Mouse (Mus musculus) embryo, embryonic 10 days (tissue): ENCODE measurements around the gene Klhl29.
"Not testable (repeated sequence)": the region's sequence is repeated elsewhere in the genome, so short reads cannot be mapped to it uniquely, and the experiment has no call there.

Experiments used
- DNase-seq: peaks from one replicate; pipeline ENCODE4 v3.0.0-alpha.2; 2015; ENCODE audit warnings: low spot score

The Klhl29 gene

DNA sequence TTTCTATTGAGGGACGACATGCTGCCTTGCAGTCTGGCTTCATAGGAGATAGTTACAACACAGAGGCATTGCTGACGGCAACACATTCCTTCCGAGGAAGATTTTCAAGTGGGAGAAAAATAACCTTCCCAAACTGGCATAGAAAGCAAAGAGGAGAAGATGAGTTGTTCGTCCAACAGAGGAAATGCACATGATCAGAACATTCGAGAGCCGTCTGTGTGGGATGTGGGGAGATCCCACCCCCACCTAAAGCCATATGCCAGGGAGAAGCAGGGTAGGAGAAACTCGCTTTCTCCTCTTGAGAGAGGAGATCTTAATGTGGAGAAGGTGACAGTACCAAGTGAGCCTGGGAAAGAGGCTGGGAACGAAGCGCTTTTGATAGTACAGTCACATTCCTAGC is 22.1 kb downstream of the Klhl29 start:
- DNase-seq = no peak

DNA sequence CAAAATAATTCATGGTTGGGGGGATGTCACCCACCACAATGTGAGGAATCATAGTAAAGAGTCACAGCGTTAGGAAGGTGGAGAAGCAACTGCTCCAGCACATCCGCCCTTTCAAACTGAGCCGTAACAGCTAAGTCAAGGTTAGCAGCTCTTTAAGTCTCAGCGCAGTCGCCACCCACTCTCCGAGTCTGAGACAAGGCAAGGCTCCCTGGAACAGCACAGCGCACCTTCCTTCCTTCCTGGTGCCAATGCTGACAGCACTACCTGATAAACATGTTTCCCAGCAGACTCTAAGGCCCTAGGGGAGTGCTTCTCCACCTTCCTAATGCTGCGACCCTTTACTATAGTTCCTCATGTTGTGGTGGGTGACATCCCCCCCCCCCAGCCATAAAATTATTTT is 22.7 kb downstream of the Klhl29 start:
- no peak for DNase-seq

DNA sequence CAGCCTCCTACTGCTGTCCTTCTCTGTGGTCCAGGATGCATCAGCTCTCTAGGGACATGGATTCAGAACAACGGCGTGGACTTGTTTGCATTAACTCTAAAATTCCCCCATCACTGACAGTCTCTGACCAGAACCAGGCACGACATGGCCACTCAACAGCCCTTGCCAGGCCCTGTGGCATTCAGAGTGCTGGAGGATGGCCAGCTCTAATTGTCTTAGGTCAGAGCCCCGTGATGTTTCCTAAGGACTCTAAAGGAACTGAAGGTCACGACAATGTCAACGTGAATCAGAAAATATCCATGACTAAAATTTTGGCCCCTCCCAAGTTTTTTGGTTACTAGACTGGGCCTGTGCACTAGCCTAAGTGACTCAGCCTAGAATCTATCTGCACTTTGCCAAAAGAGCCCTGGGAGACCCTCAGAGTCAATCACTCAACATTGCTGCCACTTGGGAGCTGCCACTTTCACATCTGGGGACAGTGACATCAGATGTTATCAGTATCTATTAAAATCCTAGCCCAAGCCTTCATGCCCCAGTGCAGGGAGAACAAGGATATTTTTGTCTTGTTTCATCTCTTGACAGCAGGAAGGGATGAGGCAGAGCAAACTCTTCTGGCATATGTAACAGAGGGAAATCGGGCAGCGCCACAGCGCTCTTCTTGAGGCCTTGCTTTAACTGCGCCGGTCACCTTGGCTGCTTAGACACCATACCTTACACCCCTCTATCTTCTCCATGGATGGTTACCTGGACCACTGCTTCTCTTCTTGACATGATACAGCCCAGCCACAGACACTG is 24.8 kb downstream of the Klhl29 start:
- DNase-seq = no peak

DNA sequence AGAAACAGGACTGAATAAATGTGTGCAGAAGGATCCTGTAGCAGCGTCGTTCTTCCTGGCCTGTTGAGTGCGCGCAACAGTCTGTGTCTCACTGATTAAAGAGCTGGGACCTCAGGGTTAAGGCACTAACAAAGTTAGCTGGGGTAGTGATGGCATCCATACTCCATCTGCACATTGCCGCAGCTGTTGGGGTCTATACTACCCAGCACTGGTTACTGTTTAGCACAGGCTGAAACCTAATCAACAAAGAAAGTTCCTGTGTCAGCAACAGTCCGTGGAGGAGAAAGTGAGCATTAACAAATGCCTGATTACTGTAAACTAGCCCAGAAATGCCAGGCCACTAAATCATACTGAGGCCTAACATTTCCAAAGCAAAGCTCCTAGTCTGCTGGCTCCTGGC is 30.4 kb downstream of the Klhl29 start:
- DNase-seq = no peak

DNA sequence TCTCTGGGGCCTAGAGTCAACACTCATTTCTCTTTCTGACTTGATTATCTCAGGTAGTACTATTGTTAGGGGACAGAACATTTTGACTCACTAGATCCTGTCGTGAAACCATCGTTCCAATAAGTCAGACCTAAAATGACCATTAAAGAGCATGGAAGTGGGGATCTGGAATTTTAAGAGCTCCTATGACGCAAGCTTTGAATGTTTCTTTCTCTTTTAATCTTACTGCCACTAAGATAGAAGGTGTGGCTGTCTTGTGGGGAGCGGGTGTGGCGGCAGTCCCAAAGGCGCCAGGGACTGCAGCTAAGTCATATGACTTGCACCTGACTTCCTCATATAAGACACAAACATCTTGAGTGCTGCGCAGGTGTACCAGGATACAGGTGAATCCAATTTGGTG is 31.0 kb downstream of the Klhl29 start:
- DNase-seq = not testable (repeated sequence)

DNA sequence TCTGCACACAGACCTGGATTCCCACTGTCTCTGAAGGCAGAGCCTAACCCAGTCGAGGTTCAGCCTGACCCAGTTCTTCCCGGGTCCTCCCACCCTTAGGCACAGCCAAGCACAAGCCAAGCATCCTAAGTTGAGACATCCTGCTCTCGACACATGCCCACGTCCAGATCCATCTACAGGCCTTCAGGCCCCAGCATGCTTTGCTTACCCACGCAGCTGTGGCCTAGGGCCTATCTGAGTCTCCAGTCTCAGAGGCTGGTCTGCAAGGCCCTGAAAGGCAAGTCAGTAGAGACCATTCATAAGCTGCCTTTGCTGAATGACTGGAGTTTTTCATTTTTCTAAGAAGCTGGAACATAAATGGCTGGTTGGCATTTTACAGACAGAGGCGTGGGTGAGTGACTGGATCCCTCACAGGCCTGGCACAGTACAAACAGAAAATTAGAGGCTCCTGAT is 35.3 kb downstream of the Klhl29 start:
- no peak for DNase-seq

DNA sequence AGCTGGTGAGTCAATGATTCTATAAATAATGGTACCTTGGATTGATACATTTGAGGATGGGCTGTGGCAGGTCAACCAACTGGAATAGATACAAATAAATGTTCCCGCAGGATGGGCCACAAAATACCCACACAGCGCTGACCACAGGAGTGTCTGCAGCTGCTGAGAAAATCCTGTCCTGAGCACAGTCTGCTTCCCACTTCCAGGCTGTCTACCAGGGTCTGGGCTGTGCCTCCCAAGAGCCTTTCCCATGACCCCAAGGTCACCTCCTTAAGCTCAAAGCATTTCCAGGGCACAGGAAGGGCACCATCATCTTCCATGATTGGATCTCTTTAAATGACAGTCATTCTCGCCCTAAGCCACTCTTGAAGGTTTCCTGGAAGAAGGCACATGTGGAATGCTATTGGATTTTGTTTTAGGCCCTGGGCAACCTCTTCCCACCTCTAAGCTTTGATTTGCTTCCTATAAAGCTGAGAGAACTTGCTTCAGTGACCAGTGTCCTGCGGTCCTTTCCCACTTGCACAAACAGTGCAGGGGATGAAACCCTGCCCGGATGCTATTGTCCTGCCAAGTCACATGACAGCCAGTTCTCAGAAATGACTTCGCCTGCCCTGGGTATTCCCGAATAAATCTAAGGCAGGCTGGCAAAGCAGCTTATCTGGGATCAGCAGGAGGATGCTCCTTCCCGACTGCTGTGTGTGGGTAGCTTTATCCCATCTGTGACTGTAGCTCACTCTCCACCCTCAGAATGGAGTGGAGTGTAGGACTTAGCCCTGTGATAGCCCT is 38.4 kb downstream of the Klhl29 start:
- DNase-seq = peak; percentile 86

DNA sequence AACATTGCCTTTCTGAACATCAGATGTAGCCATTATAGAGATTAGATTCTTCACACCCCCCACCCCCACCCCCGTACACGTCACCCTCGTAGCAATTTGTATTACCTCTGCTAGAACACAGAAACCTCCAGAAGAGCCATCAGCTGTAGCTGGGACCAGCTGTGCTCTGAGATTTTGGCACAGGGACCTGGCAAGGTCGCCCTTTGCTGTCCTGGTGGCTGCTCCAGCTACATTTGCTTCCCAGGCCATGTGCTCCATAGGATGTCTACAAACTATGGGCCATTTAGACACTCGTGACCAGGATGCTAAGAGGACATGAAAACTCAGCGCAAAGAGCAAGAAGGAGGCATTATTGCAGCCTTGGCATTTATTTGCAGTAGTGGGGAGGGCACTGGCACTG is 39.2 kb downstream of the Klhl29 start:
- no peak for DNase-seq

DNA sequence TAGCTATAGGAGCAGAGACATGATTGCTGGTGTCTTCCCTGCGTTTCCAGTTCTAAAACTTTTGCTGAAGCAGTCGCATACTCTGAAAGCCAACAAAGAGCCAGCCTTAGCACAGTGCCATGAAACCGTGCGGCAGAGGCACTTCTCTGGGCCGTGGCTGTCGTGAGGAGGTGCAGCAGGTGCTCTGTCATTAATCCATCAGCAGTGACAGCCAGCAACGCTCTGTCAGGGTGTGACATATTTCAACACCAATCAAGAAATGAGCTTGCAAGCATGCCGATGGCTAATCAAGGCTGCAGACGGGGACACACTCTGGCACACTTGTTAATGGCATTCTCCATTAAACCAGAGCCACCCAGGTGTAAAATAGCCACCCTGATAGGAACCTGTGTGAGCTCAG is 40.5 kb downstream of the Klhl29 start:
- no peak for DNase-seq

DNA sequence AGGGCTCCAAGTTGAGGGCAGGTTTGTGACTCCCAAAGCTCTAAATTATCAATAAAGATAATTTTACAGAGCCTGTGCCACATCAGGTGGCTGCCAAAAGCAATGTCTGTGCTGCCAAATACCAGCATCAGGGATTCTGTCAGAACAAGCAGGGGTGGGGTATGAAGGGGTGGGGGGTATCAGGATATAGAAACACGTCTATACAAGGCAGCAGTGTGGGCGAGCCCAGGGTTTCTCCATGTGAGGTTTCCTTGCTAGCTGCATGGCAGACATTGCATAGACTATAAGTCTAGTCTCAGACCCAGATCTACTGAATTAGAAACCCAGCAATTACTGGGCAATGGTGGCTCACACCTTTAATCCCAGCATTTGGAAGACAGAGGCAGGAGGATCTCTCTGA is 41.3 kb downstream of the Klhl29 start:
- DNase-seq = no peak

DNA sequence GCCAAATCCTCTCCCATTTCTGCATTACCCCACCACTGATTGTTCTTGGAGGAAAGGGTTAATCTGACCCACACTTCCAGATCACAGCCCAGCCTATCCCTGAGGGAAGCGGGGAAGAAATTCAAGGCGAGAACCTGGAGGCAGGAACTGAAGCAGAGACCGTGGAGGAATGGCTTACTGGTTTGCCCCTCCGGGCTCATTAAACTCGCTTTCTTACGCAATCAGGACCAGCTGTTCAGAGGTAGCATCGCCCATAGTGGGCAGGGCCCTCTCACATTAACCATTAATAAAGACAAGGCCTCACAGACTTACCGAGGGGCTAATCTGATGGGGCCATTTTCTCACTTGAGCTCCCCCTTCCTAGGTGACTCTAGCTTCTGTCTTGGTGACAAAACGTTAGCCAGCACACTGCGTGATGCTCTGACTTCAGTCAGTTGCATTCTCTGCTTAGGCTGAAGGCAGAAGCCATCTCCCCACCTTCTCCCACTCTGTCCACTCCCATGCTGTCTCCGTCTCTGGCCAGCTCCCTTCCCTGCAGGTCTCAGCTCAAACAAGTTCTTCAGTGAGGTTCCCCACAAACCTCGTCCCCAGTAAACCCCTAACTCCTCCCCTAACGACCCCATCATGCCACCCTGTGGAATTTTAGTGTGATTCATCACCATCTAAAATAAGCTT is 43.5 kb downstream of the Klhl29 start:
- peak; percentile 21 for DNase-seq

DNA sequence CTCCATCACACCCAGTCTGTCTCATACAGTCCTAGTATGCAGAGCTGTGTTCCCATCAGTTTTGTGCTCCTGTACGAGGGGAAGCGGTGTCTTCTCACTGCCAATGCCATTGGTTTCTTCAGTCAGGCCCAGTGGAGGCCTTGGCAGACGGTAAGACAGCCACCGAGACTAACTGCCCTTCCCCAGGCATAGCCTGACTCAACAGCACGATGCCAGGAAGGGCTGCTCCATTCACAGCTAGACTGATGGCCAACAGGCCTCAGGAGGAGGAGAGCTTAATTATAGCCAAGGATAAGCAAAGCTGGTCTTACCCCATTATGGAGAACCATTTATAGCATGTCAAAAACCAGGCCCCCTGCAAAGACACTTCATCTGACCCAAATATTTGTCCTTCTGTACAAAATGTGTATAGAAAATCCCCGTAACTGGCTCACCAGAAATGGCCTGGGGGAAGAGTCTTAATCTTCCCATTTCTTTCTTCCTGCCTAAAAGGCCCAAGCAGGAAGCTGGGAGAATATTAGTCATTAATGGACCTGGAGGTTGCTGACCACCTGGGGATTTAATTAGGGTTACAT is 44.9 kb downstream of the Klhl29 start:
- no peak for DNase-seq

DNA sequence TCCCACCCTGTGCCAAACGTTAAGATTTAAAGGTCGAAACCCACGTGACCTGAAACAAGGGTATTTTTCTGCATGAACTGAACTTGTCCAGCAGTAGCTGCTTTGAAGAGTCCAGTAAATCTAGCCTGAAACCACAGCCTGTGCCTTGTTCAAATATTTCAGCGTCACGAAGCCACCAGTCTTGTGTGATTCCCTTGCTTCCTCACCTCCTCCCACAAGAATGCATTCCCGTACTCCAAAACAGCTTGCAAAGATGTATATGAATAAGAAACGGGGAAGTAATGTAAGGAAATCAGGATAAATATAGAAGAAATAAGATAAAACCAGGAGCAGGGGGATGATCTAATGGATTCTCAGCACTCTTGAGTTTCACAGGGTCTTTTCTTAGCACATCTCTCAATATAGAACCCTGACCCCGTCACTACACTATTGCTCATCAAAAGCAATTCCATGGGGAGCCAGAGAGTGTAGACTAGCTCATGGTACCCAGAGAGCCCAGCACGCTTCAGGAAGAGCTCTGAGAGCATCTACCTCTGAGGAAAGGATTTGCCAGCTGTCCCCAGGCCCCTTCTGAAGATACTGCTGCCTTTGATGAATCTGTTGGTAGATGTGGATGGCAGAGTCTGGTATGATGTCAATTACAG is 52.9 kb downstream of the Klhl29 start:
- no peak for DNase-seq

DNA sequence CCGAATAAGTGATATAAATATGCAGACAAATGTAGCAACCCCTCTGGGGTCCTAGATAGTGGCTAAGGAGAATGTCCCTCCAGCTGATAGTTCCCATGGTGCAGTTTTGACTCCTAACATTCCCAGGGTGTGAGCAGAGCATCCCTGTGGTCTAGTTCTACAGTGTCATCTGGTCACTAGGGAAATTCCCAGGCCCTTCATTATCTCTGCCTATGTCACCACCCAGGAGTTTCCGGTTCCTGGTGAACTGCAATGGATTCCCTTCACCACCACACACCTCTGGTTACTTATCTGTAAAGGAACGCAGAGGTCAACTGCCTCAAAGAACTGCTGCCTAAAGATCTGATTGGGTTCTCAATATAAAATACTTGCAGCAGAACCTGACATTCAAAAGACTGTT is 54.5 kb downstream of the Klhl29 start:
- no peak for DNase-seq

DNA sequence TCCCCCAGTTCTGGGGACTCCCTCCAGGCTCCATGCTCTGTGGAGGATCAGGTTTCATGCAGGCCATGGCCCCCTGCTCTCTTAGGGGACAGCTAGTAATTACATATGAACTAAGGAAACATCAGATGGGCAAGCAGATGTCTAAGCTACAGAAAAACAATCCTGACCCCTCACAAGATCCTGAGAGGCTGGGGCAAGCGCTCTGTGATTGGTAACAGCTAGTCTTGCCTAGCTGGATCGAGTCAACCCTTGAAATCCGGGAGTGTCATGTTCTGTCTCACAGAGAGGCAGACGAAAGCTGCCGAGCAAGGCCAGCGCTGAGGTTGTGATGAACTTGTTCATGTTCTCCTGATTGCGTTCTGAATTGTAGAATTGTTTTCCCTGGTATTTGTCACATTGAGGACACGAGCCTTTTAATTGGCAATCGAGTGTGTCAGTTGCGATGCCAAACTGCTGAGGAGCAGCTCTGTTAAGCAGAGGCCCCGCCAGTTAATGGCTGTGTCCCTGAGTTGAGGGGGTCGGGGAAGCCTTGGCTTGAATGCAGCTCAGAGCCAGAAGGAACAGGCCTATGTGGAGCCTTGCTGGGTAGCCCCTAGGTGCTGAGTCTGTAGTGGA is 56.0 kb downstream of the Klhl29 start:
- DNase-seq = peak; percentile 77

DNA sequence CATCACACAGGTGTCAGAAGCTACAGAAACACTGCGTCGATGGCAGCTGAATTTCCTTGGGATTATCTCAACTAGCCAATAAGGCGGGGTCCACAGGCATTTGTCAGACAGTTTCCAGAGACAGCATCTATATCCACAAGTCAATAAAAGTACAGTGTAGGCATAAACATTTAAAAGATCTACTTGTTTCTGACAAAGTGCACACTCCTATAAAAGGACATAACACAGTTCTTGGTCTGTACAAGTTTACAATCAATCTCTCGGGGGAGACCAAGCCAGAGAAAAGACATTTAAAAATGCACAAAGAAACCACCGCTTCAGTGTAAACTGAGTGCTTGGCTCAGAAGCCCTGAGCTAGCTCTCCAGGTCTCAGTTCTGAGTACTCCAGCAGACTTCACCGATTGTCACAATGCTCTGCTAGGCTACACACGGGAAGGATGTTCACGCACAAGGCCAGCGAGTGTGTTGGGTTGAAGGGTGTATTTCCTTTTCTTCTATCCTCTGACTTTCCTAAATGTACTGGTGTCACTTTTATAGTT is 59.4 kb downstream of the Klhl29 start:
- DNase-seq = no peak

DNA sequence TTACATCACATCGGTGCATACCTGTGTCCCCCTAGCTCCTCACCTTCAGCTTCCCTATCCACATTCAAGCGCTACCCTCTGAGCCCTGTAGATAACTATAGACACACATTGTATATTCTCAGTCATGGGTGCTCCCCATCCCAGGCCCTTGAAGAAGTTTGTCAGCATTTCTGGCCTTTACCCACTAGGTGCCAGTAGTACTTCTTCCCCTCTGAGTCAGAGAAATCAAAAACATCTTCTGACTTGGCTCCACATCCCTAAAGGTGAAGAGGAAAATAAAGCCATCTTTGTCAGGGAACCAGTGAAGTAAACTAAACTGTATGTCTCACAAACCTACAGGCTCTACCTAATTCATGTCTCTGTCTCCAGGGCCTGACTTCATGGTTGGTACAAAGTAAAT is 67.6 kb downstream of the Klhl29 start:
- DNase-seq = no peak

DNA sequence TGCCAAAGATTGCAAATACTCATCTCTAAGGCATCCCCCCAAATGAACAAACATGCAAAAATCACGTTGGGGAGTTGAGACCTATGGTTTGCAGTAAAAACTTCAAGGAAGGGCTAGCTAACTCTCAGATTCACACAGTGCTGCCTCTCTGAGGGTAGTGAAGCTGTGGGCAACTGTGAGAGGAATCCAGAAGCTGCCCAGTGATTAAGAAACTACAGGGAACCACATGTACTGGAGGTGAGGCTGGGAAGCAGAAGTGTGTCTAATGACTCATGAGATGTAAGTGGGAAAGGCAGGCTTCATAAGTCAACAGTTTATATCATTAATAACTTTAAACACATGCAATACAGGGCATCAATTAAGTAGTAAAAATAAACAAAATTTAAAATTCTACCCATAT is 70.0 kb downstream of the Klhl29 start:
- DNase-seq = no peak

DNA sequence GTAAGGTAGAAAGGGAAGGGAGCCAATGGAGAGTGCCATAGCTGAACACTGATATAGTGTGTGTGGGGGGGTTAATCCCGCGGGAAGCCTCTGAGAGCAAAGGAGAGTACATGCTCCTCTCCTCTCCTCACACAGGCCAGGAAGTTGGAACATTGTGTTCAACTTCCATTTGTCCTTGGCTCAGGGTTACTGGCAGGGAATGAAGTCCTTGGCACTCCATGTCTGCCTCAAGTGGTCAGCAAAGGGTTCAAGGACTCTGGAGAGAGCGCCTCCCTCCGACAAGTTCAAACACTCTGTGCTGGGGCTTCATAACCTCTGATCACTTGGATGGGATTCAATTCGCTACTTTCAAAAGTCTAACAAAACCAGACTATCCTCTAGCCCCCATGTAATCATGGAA is 71.6 kb downstream of the Klhl29 start:
- no peak for DNase-seq

DNA sequence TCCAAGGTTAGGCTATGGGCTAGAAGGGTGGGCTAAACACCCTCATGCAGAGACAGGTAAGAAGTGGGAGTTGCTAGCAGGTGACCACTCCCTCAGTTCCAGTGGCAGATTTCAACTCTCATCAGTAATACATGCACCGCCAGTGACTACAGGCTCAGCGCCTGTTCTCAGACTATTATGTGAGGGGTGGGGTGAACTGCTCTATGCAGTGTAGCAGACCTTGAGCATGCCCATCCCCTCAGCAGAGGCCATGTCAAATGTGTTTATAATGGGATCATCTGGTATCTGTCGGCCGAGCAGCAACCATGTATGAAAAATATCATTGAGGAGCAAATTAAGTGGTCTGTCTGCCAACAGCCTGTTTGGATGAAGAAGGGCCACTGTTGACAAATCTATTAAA is 72.4 kb downstream of the Klhl29 start:
- no peak for DNase-seq

DNA sequence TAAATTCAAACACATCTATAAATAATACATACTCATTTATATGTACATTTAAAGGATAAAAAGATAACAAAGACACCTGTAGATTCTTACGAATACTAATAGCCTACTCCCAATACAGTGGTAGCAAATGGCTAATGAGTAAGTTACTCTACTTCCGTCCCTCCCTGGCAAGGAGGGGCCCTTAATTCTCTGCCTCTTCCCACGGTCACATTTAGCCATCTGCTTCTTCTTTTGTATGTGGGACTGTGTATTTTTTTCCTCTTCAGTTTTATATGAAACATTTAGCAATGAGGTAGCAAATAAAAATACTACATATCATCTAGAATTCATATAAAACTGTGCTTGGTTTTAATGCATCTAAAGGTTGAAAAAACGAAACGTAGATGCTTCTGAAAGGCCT is 73.6 kb downstream of the Klhl29 start:
- no peak for DNase-seq
